Mouse (Mus musculus) CH12.LX (cell line): ENCODE data around the gene Klhl35. TPM values are rescaled to one million over a fixed set of nuclear protein-coding genes. Genes with fewer than 3 reads are reported as not detected.

ENCODE experiments used
- DNase-seq: peaks from one replicate; pipeline ENCODE4 v3.0.0-alpha.2; 2013; ENCODE audit errors: extremely low read depth
- H3K27ac ChIP-seq: 2 replicates; pipeline ENCODE4 v1.5.1; 2012; ENCODE audit warnings: low read depth, mild to moderate bottlenecking, control low read depth, moderate library complexity; ENCODE audit not compliant: insufficient read depth
- H3K27me3 ChIP-seq: replicated peaks from 2 replicates; pipeline ENCODE3; 2012; ENCODE audit warnings: inconsistent platforms
- H3K36me3 ChIP-seq, 2 experiments: replicated peaks in 1 of 2; 2 replicates each; pipeline versions ENCODE3 to v1.6.1; 2012; ENCODE audit warnings: inconsistent platforms in 1 of 2, low read length in 1 of 2, mild to moderate bottlenecking in 1 of 2, mixed read lengths in 1 of 2, moderate library complexity in 1 of 2; ENCODE audit not compliant: control insufficient read depth in 1 of 2, insufficient read depth in 1 of 2
- H3K4me1 ChIP-seq, 2 experiments: 2 replicates each; pipeline ENCODE4 v1.6.1; 2012; ENCODE audit warnings: inconsistent platforms in 1 of 2, moderate library complexity in 1 of 2; ENCODE audit not compliant: insufficient read depth in 2 of 2, control insufficient read depth in 1 of 2
- H3K4me2 ChIP-seq: 2 replicates; pipeline ENCODE4 v1.6.1; 2012; ENCODE audit warnings: low read depth, mild to moderate bottlenecking, control low read depth; ENCODE audit not compliant: poor library complexity, insufficient read depth, severe bottlenecking
- H3K4me3 ChIP-seq, 3 experiments: fragments of 150-350 bp in 1 of 3; sonication (generic) in 1 of 3; replicated peaks in 1 of 3; 2 replicates each; pipeline versions ENCODE3 to v1.5.1; 2011 to 2012; ENCODE audit warnings: low read depth in 2 of 3, low read length in 2 of 3, mild to moderate bottlenecking in 2 of 3, moderate library complexity in 2 of 3, control low read depth in 1 of 3, improper control_type of control experiment in 1 of 3, inconsistent platforms in 1 of 3, mixed read lengths in 1 of 3; ENCODE audit not compliant: poor library complexity in 1 of 3
- H3K79me2 ChIP-seq: replicated peaks from 2 replicates; pipeline ENCODE4 v1.6.1; 2012; ENCODE audit warnings: mild to moderate bottlenecking, moderate library complexity; ENCODE audit not compliant: control insufficient read depth, poor library complexity, insufficient read depth, severe bottlenecking; ENCODE audit errors: extremely low read depth
- H3K9ac ChIP-seq: 2 replicates; pipeline ENCODE4 v1.6.1; 2012; ENCODE audit warnings: low read depth, mild to moderate bottlenecking, control low read depth, moderate library complexity; ENCODE audit not compliant: insufficient read depth
- H3K9me3 ChIP-seq: replicated peaks from 2 replicates; pipeline ENCODE3; 2012; ENCODE audit warnings: low read length, inconsistent platforms, mixed read lengths
- BHLHE40 ChIP-seq: IDR thresholded peaks from 2 replicates; pipeline ENCODE4 v1.6.1; 2011; ENCODE audit warnings: mild to moderate bottlenecking, low read depth, low read length, improper control_type of control experiment
- CHD1 ChIP-seq: IDR thresholded peaks from 2 replicates; pipeline ENCODE4 v1.6.1; 2012; ENCODE audit warnings: low read depth, low read length, improper control_type of control experiment, inconsistent platforms
- CTCF ChIP-seq, 2 experiments: IDR thresholded peaks in 1 of 2; conservative IDR thresholded peaks in 1 of 2; 2 replicates each; pipeline ENCODE4 v1.5.1; 2011 to 2012; ENCODE audit warnings: low read depth in 2 of 2, low read length in 2 of 2, improper control_type of control experiment in 1 of 2, inconsistent platforms in 1 of 2, mild to moderate bottlenecking in 1 of 2, moderate library complexity in 1 of 2
- ELF1 ChIP-seq: IDR thresholded peaks from 2 replicates; pipeline ENCODE4 v1.6.1; 2014; ENCODE audit warnings: low read depth, mild to moderate bottlenecking, inconsistent platforms, low read length, improper control_type of control experiment
- EP300 ChIP-seq: IDR thresholded peaks from 2 replicates; pipeline ENCODE4 v1.6.1; 2011; ENCODE audit warnings: low read length, improper control_type of control experiment
- GABPA ChIP-seq: IDR thresholded peaks from 2 replicates; pipeline ENCODE4 v1.6.1; 2012; ENCODE audit warnings: low read depth, low read length, improper control_type of control experiment, inconsistent platforms; ENCODE audit not compliant: insufficient replicate concordance
- IRF4 ChIP-seq: IDR thresholded peaks from 2 replicates; pipeline ENCODE4 v1.6.1; 2014; ENCODE audit warnings: low read depth, mild to moderate bottlenecking, inconsistent platforms, low read length, improper control_type of control experiment
- JUN ChIP-seq: IDR thresholded peaks from 2 replicates; pipeline ENCODE4 v1.6.1; 2011; ENCODE audit warnings: low read depth, mild to moderate bottlenecking, low read length, improper control_type of control experiment, moderate library complexity; ENCODE audit not compliant: insufficient read depth
- JUND ChIP-seq: conservative IDR thresholded peaks from 2 replicates; pipeline ENCODE4 v1.6.1; 2011; ENCODE audit warnings: low read depth, low read length, improper control_type of control experiment
- MEF2A ChIP-seq: IDR thresholded peaks from 2 replicates; pipeline ENCODE4 v1.6.1; 2014; ENCODE audit warnings: low read depth, mild to moderate bottlenecking, inconsistent platforms, low read length, improper control_type of control experiment, borderline replicate concordance
- MXI1 ChIP-seq: IDR thresholded peaks from 2 replicates; pipeline ENCODE4 v1.6.1; 2011; ENCODE audit warnings: mild to moderate bottlenecking, low read depth, low read length, improper control_type of control experiment
- MYC ChIP-seq: IDR thresholded peaks from 2 replicates; pipeline ENCODE4 v1.6.1; 2011; ENCODE audit warnings: low read depth, mild to moderate bottlenecking, improper control_type of control experiment, low read length
- NRF1 ChIP-seq: IDR thresholded peaks from 2 replicates; pipeline ENCODE4 v1.6.1; 2014; ENCODE audit warnings: low read depth, mild to moderate bottlenecking, inconsistent platforms, low read length, improper control_type of control experiment, moderate library complexity
- RAD21 ChIP-seq: IDR thresholded peaks from 2 replicates; pipeline ENCODE4 v1.6.1; 2011; ENCODE audit warnings: low read depth, mild to moderate bottlenecking, low read length, improper control_type of control experiment, moderate library complexity
- SIN3A ChIP-seq: IDR thresholded peaks from 2 replicates; pipeline ENCODE4 v1.6.1; 2012; ENCODE audit warnings: low read length, improper control_type of control experiment, inconsistent platforms
- SMC3 ChIP-seq: IDR thresholded peaks from 2 replicates; pipeline ENCODE4 v1.6.1; 2011; ENCODE audit warnings: low read depth, low read length, improper control_type of control experiment
- USF1 ChIP-seq: IDR thresholded peaks from 2 replicates; pipeline ENCODE4 v1.6.1; 2014; ENCODE audit warnings: low read depth, mild to moderate bottlenecking, inconsistent platforms, low read length, improper control_type of control experiment
- USF2 ChIP-seq: conservative IDR thresholded peaks from 2 replicates; pipeline ENCODE4 v1.6.1; 2011; ENCODE audit warnings: low read depth, low read length, improper control_type of control experiment
- ZC3H11A ChIP-seq: IDR thresholded peaks from 2 replicates; pipeline ENCODE4 v1.6.1; 2012; ENCODE audit warnings: low read depth, mild to moderate bottlenecking, inconsistent platforms, low read length, improper control_type of control experiment
- ZKSCAN1 ChIP-seq: IDR thresholded peaks from 2 replicates; pipeline ENCODE4 v1.6.1; 2012; ENCODE audit warnings: low read depth, inconsistent platforms, low read length, improper control_type of control experiment, borderline replicate concordance
- ZNF384 ChIP-seq: IDR thresholded peaks from 2 replicates; pipeline ENCODE4 v1.6.1; 2012; ENCODE audit warnings: low read depth, low read length, improper control_type of control experiment, inconsistent platforms
- dilution Hi-C: fragments of 300-500 bp; cut with MboI; formaldehyde crosslinking; loops from 2 replicates; pipeline ENCODE4 v1.14.3; 2020; ENCODE audit warnings: low sequenced_read_pairs; ENCODE audit not compliant: extremely low pct_unique_long_range_greater_than_20kb, extremely low pct_ligation_motif_present
- in situ Hi-C: fragments of 300-500 bp; cut with MboI; formaldehyde crosslinking; loops from 3 replicates; pipeline ENCODE4 v1.14.3; 2019; ENCODE audit warnings: low sequenced_read_pairs, low pct_ligation_motif_present, low pct_unique_long_range_greater_than_20kb, mixed read lengths
- polyA plus RNA-seq: library from polyadenylated mRNA; unstranded; fragments of >175 nt; gene quantifications from 2 replicates; pipeline ENCODE4 v1.2.1, GENCODE M21; 2012; ENCODE audit warnings: low read depth; ENCODE audit not compliant: insufficient read length
- total RNA-seq, 2 experiments: library from RNA; depleted of rRNA; stranded (reverse); fragments of 300-350 nt in 1 of 2; fragments of >200 nt in 1 of 2; gene quantifications; 2 replicates each; pipeline ENCODE4 v1.2.3; 2012 to 2014

Klhl35 gene
- total and polyA plus RNA-seq, 3 experiments = not detected

DNA sequence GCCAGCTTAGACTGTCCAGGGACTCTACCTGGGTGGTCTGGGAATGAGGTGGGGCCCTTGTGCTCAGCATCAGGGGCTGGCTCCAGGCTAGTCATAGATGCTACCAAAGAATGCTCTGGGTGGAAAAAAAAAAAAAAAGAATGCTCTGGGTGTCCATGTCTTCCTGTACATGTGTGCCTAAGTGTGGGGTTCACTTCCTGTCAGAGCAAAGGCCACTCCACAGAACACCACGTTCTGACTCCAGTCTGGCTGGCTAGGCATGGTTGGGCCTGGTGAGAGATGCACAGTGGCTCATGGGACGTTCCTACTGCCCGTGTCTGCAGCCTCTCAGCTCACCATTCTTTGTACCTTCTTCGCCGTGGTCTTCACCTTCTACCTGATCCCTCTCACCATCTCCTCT is 17.2 kb upstream of the Klhl35 start:
- no peak overlapping the region for H3K27ac ChIP-seq
- H3K79me2 ChIP-seq = no peaks in the 10 kb centered on the region
- H3K4me1 ChIP-seq = peaks cover 4 to 40% of the 10 kb centered on the region in 2 experiments; a peak in 3 of 4 replicates
- dilution Hi-C loops = no loop called here
- H3K4me3 ChIP-seq = no peak overlapping the region
- H3K9ac ChIP-seq = no peak overlapping the region
- TF ChIP-seq USF2 (no peak), ZC3H11A (no peak), NRF1 (no peak), IRF4 (no peak), CHD1 (no peak), SMC3 (no peak), MXI1 (no peak), ZNF384 (no peak), GABPA (no peak), SIN3A (no peak)
- H3K36me3 ChIP-seq = peaks cover 0 to 40% of the 10 kb centered on the region in 2 experiments
- H3K27me3 ChIP-seq = no peaks in the 10 kb centered on the region
- DNase-seq = no peak
- in situ Hi-C loops = no loop called here
- H3K4me2 ChIP-seq = no peak overlapping the region
- no peaks in the 10 kb centered on the region for H3K9me3 ChIP-seq

GRCm38 (mm10) chr7:99449063-99449462 is 16.7 kb upstream of the Klhl35 start:
- TF ChIP-seq RAD21 (no peak), ELF1 (0 out of 2 replicates have a peak, but pooled peaks have one; percentile 11)
- TF ChIP-seq, all 38 proteins: peak for 1
- Histone ChIP-seq H3K79me2 (no peaks in the 10 kb centered on the region), H3K4me1 (peaks cover 4 to 38% of the 10 kb centered on the region in 2 experiments; a peak in 3 of 4 replicates), H3K9me3 (no peaks in the 10 kb centered on the region), H3K27me3 (no peaks in the 10 kb centered on the region), H3K36me3 (peaks cover 0 to 44% of the 10 kb centered on the region in 2 experiments), H3K4me3 (no peak overlapping the region), H3K9ac (no peak overlapping the region), H3K4me2 (no peak overlapping the region), H3K27ac (no peak overlapping the region)
- DNase-seq = no peak
- in situ Hi-C loops (no loop called here), dilution Hi-C loops (no loop called here)

GRCm38 (mm10) chr7:99449751-99450150 is 16.1 kb upstream of the Klhl35 start:
- H3K4me3 ChIP-seq = no peak overlapping the region
- in situ Hi-C loops (loop anchor here (5.0 kb wide), 1 partner anchor 72 kb away; no protein-coding TSS in a partner anchor), dilution Hi-C loops (no loop called here)
- no peaks in the 10 kb centered on the region for H3K27me3 ChIP-seq
- H3K9ac ChIP-seq = no peak overlapping the region
- TF ChIP-seq ELF1 = no peak
- no peak for TF ChIP-seq IRF4
- no peak for TF ChIP-seq ZNF384
- no peak for TF ChIP-seq MEF2A
- no peak for TF ChIP-seq ZKSCAN1
- TF ChIP-seq EP300 = no peak
- TF ChIP-seq JUND = no peak
- no peak for TF ChIP-seq RAD21
- TF ChIP-seq USF1 = no peak
- TF ChIP-seq ZC3H11A = no peak
- TF ChIP-seq MYC = no peak
- TF ChIP-seq CHD1 = no peak
- TF ChIP-seq JUN = no peak
- TF ChIP-seq BHLHE40 = no peak
- no peak for TF ChIP-seq CTCF (conservative IDR thresholded peaks at IDR 0.05 in 1 of 2, IDR thresholded peaks at IDR 0.05 in 1 of 2; ENCODE audit: low read depth in 2 of 2, low read length in 2 of 2)
- TF ChIP-seq NRF1 = no peak
- no peaks in the 10 kb centered on the region for H3K9me3 ChIP-seq
- H3K27ac ChIP-seq = no peak overlapping the region
- H3K4me2 ChIP-seq = no peak overlapping the region
- H3K36me3 ChIP-seq = peaks cover 0 to 45% of the 10 kb centered on the region in 2 experiments
- no peaks in the 10 kb centered on the region for H3K79me2 ChIP-seq
- DNase-seq = no peak
- H3K4me1 ChIP-seq = peaks cover 4 to 36% of the 10 kb centered on the region in 2 experiments; a peak in 3 of 4 replicates
